Mouse (Mus musculus) heart, embryonic 11.5 days (tissue): ENCODE data around the gene Chmp2a. TPM values are rescaled to one million over a fixed set of nuclear protein-coding genes. Genes with fewer than 3 reads are reported as not detected.

Experiments used
- ATAC-seq: fragments of 200-750 bp; cut with Nextera tagmentation; replicated peaks from 2 replicates; pipeline ENCODE4 v1.8.0; 2017; ENCODE audit warnings: moderate library complexity; ENCODE audit not compliant: insufficient number of reproducible peaks, low FRiP score, low TSS enrichment
- H3K27ac ChIP-seq: fragments of 300-500 bp; sonication (generic); 2 replicates; pipeline ENCODE4 v1.5.1; 2014; ENCODE audit warnings: mild to moderate bottlenecking, low read depth, low read length
- H3K27me3 ChIP-seq: fragments of 300-500 bp; sonication (generic); 2 replicates; pipeline ENCODE4 v1.6.1; 2014; ENCODE audit warnings: mild to moderate bottlenecking, low read length, mixed read lengths; ENCODE audit not compliant: control insufficient read depth, insufficient read depth
- H3K36me3 ChIP-seq: fragments of 300-500 bp; sonication (generic); 2 replicates; pipeline ENCODE4 v1.6.1; 2014; ENCODE audit warnings: mild to moderate bottlenecking, low read length, moderate library complexity, mixed read lengths; ENCODE audit not compliant: control insufficient read depth, insufficient read depth
- H3K4me1 ChIP-seq: fragments of 300-500 bp; sonication (generic); 2 replicates; pipeline ENCODE4 v1.6.1; 2014; ENCODE audit warnings: low read length; ENCODE audit not compliant: control insufficient read depth, insufficient read depth
- H3K4me2 ChIP-seq: fragments of 300-500 bp; sonication (generic); 2 replicates; pipeline ENCODE4 v1.6.1; 2014; ENCODE audit warnings: mild to moderate bottlenecking, moderate library complexity
- H3K4me3 ChIP-seq: fragments of 300-500 bp; sonication (generic); 2 replicates; pipeline ENCODE4 v1.5.1; 2014; ENCODE audit warnings: low read depth, low read length
- H3K9ac ChIP-seq: fragments of 300-500 bp; sonication (generic); 2 replicates; pipeline ENCODE4 v1.6.1; 2014; ENCODE audit warnings: mild to moderate bottlenecking, low read depth, low read length, moderate library complexity
- H3K9me3 ChIP-seq: fragments of 300-500 bp; sonication (generic); replicated peaks from 2 replicates; pipeline ENCODE4 v1.6.1; 2016; ENCODE audit warnings: low read length; ENCODE audit not compliant: control insufficient read depth
- WGBS: fragments of 180-500 bp; shearing (Covaris S2); extraction: QIAGEN DNeasy Blood & Tissue Kit; methylation state at CpG from one replicate; pipeline ENCODE4 v1.1.7; 2014; ENCODE audit not compliant: insufficient replicate concordance; 5-methylcytosine and 5-hydroxymethylcytosine counted together
- polyA plus RNA-seq: library from polyadenylated mRNA; unstranded; fragments of >200 nt; fragmentation: Nextera tagmentation; extraction: Ambion mirVana; gene quantifications from 2 replicates; pipeline ENCODE4 v1.2.1, GENCODE M21; 2014

Gene Chmp2a
- polyA plus RNA-seq, 1 experiment from 2014 or later, result 149 TPM

DNA sequence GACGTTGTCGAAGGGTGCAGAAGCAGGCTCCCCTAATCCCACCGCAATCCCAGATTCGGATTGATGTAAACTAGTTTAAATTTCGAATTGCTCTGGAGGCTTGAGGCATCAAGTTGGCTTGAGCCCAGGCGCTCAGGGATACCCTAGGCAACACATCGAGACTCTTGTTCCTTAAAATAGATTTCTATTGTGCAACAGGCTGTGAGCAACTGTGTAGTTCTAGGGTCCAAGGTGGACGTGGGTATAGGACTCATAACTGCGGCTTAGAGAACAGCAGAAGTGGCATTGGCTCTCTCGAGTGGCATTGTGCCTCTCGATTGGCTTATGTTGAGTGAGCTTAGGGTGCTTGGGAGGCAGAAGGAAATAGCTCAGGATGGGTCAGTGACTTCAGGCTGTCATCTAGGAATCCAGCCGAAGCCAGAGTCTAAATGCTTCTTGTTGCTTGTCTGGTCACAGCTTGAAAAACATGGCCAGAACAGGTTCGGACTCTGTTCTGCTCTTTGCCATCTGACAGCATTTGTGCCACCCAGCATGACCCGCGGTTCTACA, 4.1 kb upstream of the Chmp2a start:
- Histone ChIP-seq H3K27me3 (peaks cover 16% of the 10 kb centered on the region), H3K4me1 (peaks cover 16% of the 10 kb centered on the region), H3K36me3 (peaks cover 14% of the 10 kb centered on the region), H3K4me2 (peak overlapping the region; percentile 69), H3K27ac (peak overlapping the region; percentile 99), H3K9ac (peak overlapping the region; percentile 97), H3K9me3 (peaks cover 9% of the 10 kb centered on the region), H3K4me3 (peak overlapping the region; percentile 81)
- ATAC-seq, result no peak
- 17% methylated on average over 15 of the region's 15 CpGs for WGBS

DNA sequence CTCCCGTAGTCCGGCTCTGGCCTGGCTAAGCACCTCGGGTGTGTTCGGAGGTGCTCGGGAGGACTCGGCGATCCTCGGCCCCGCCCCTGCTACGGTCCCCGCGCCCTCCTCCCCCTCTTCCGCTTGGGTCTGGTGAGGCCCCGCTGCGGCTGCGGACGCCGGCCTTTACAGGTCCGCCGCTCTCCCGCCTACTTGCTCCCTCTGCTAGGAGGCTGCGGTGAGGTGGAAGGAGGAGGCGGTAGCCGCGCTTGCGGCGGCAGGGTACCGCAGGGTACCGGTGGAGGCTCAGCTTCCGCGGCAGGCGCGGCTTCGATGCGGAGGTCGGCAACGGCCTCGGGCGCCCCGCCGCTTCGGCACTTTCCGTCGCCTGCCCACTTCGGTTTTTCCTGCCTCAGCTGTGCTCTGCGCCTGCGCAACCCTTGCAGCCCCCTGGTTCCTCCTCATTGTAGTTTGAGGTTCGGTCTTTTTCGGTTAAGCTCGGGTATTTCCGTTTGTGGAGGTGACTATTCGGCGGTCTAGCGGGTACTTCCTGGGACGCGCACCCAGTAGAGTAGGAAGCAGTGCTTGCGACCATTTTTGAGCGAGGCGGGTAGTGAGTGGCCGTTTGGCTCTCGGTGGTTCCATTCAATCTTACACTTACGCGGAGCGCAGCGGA, 3.4 kb upstream of the Chmp2a start, which contains the start of gene Ube2m:
TSS of gene Ube2m (minus strand) at position 375 of the 655 bp plus-strand sequence.
- H3K27me3 ChIP-seq, result peaks cover 10% of the 10 kb centered on the region
- H3K36me3 ChIP-seq, result peaks cover 14% of the 10 kb centered on the region
- ATAC-seq, result peak; percentile 91
- peak within 1 kb of the TSS; percentile 97 for H3K9ac ChIP-seq
- under 1% methylated on average over 59 of the region's 65 CpGs for WGBS
- H3K9me3 ChIP-seq, result peaks cover 4% of the 10 kb centered on the region; the same call in 1 of the 2 replicates
- H3K27ac ChIP-seq, result peak within 1 kb of the TSS; percentile 99
- H3K4me3 ChIP-seq, result peak within 1 kb of the TSS; percentile 81
- peaks cover 20% of the 10 kb centered on the region for H3K4me1 ChIP-seq
- H3K4me2 ChIP-seq, result peak within 1 kb of the TSS; percentile 69

DNA sequence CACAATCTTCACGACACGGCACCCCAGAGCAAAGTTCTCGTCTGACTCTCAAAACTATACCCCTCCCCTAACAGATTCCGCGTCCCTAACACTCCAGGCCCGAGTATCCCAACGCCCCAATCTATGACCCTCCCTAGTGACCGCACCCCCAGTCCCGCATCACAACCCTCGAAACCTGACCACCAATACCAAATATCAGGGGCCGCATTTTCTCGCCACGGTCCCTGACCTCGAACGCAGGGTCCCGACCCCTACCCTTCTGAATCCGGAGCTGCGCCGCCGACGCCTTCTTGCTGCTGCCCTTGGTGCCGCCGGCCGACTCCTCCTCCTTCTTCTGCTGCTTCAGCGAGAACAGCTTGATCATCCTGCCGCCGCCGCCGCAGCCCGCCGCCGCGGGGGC, 2.8 kb upstream of the Chmp2a start:
- Histone ChIP-seq H3K9me3 (no peaks in the 10 kb centered on the region; the same call in 1 of the 2 replicates), H3K27me3 (peaks cover 3% of the 10 kb centered on the region; the same call in 1 of the 2 replicates), H3K4me1 (peaks cover 21% of the 10 kb centered on the region), H3K4me3 (peak overlapping the region; percentile 81), H3K4me2 (peak overlapping the region; percentile 69), H3K9ac (peak overlapping the region; percentile 97), H3K36me3 (peaks cover 17% of the 10 kb centered on the region), H3K27ac (peak overlapping the region; percentile 99)
- WGBS, result under 1% methylated on average over 32 of the region's 33 CpGs
- ATAC-seq, result peak; percentile 5; the same call in 1 of the 2 replicates

DNA sequence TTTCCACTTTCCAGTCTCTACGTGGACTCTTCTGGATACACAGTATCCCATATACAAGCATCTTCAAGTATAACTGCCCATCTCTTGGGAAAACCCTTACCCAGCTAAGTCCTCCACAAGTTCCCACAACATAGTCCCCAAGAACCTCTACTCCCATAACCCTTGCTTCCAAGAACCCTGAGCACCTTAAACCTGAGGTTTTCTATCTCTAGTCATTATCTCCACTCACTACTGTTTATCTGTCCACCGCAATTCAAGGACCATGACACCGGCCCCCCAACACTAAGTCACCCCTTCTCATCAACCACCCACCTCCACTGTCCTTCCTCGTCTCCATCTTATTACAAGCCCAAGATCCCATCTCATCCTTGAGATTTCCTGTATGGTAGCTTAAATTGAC, 2.2 kb upstream of the Chmp2a start:
- Histone ChIP-seq H3K4me3 (peak overlapping the region; percentile 81), H3K4me2 (peak overlapping the region; percentile 69), H3K27ac (no peak overlapping the region; the same call in 1 of the 2 replicates), H3K36me3 (peaks cover 19% of the 10 kb centered on the region), H3K27me3 (no peaks in the 10 kb centered on the region), H3K9me3 (no peaks in the 10 kb centered on the region), H3K4me1 (peaks cover 21% of the 10 kb centered on the region), H3K9ac (peak overlapping the region; percentile 97)
- ATAC-seq, result no peak
- WGBS, result 28% methylated on average over 4 of the region's 4 CpGs

DNA sequence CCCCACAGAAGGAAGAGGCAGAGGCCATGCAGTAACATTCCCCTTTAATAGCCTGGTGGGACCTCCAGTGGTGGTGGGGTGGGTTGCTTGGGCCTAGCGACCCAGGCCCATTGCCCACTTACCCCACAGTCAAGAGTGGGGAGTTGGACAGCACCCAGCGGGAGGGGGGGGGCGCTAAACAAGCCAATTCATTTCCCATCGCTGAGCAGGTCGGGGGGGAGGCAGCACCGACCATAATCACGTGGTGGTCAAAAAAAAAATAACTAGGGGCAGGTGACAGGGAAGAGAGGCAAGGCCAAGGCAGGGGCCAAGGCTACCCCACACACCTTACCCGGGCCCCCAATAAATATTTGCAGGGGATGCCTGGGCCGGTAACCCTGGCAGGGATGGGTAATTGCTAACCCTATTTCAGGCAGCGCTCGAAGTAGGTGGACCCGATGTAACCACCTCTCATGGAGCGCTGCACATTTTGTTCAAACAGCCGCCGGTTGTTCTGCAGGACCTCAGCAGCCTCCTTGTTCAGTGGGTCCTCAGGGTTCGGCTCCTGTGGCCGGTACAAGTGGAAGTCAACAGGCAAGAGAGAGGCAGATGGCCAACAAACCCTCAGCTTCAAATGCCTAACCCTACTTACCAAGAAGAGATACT, 726 bp upstream of the Chmp2a start:
- Histone ChIP-seq H3K9me3 (no peaks in the 10 kb centered on the region), H3K4me2 (peak overlapping the region; percentile 82), H3K27me3 (no peaks in the 10 kb centered on the region), H3K27ac (peak overlapping the region; percentile 23), H3K4me1 (peaks cover 21% of the 10 kb centered on the region), H3K9ac (0 out of 2 replicates have a peak overlapping the region, but pooled peaks have one; percentile 23), H3K36me3 (peaks cover 27% of the 10 kb centered on the region), H3K4me3 (peak overlapping the region; percentile 55)
- 87% methylated on average over 17 of the region's 17 CpGs for WGBS
- ATAC-seq, result no peak

DNA sequence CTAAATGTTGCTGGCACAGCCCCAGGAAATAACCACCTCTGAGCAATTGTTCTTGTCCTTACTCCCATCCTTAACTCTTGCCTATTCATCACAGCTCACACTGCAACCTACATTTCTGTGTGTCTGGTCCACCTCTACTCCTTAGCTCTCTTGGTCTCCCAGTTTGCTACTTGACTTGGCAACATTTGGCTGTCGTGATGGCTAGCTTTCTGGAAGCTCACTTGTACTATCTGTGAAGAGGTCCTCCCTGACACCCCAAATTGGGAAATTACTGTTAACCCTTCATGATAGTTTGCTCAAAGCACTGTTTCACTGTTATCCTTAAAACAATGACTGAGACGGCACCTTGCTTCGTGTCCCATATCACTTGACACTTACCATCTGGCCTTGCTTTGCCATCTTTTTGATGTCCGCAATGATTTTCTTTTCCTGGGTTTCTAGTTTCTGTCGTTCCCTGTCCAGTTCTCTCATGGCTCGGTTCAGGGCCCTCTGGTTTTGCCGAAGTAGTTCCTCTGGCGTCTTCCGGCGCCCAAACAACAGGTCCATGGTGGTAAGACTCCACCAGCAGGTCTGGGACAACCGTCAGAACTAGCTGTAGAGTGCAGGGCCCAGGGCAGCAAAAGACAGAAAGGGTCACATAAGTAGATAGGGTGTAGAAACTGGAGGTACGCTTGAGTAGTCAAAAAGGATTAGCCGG, 1.0 kb downstream of the Chmp2a start:
- Histone ChIP-seq H3K36me3 (peaks cover 44% of the 10 kb centered on the region), H3K9me3 (no peaks in the 10 kb centered on the region), H3K9ac (peak overlapping the region; percentile 82), H3K4me1 (peaks cover 14% of the 10 kb centered on the region), H3K4me2 (peak overlapping the region; percentile 82), H3K27me3 (no peaks in the 10 kb centered on the region), H3K27ac (peak overlapping the region; percentile 79; the same call in 1 of the 2 replicates), H3K4me3 (peak overlapping the region; percentile 55)
- no peak for ATAC-seq
- 47% methylated on average over 13 of the region's 13 CpGs for WGBS

DNA sequence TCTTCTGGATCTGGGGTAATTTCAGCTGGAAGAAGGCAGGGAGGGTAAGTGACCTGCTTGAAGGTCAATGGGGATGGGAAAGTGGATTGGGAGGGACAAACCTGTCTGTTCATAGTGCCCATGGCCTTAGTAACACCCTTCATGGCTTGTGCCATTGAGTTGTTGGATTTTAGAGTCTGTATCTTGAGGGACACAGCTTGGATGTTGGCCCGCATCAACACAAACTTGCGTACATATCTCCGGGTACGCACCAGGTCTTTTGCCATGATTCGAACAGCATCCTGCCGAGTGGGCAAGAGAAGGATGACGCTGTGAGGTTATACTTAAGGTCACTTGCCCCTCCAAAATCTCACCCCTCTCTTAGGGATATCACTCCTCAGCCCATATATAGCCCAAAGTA, 2.1 kb downstream of the Chmp2a start:
- Histone ChIP-seq H3K36me3 (peaks cover 55% of the 10 kb centered on the region), H3K4me3 (no peak overlapping the region), H3K27ac (no peak overlapping the region), H3K9ac (no peak overlapping the region), H3K9me3 (no peaks in the 10 kb centered on the region), H3K4me2 (no peak overlapping the region), H3K27me3 (no peaks in the 10 kb centered on the region), H3K4me1 (peaks cover 14% of the 10 kb centered on the region)
- no peak for ATAC-seq
- 93% methylated on average over 7 of the region's 7 CpGs for WGBS

DNA sequence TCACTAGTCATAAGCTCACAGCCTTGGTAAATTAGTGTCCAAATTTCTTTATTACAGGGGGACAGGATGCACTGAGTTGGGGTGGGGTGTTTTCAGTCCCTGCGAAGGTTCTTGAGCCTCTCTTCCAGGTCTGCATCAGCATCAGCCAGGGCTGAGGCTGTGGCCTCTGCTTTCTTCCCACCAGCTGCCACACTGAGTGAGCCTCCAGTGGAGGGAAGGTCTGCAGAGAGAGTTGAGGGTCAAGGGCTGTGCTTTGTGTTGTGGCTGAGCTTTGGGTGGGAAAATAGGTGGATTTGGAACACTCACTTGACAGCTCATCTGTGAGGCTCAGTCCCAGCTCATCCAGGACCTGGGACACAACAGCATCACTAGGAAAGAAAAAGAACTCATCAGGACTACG, 2.6 kb downstream of the Chmp2a start:
- peaks cover 60% of the 10 kb centered on the region for H3K36me3 ChIP-seq
- H3K27ac ChIP-seq, result no peak overlapping the region
- ATAC-seq, result no peak
- H3K9me3 ChIP-seq, result no peaks in the 10 kb centered on the region
- WGBS, result 94% methylated on average over 2 of the region's 2 CpGs
- H3K4me3 ChIP-seq, result no peak overlapping the region
- H3K27me3 ChIP-seq, result no peaks in the 10 kb centered on the region
- H3K9ac ChIP-seq, result no peak overlapping the region
- H3K4me1 ChIP-seq, result peaks cover 14% of the 10 kb centered on the region
- no peak overlapping the region for H3K4me2 ChIP-seq
